Mouse (Mus musculus): ENCODE measurements around the gene 9230112D13Rik. TPM values are rescaled to one million over a fixed set of nuclear protein-coding genes. Genes with fewer than 3 reads are reported as not detected.

The 9230112D13Rik gene
- polyA plus RNA-seq, 1 experiment from 2014 or later: not detected

GRCm38 (mm10) chr14:34483469-34484341 lies 38.9 kb downstream of the 9230112D13Rik start:
- no peak overlapping the region for H3K4me3 ChIP-seq (ENCODE audit: low read depth, low read length)
- H3K9ac ChIP-seq (ENCODE audit: low read length): no peak overlapping the region
- H3K27ac ChIP-seq (ENCODE audit: low read depth, low read length): no peak overlapping the region
- ATAC-seq (replicated peaks; ENCODE audit: low FRiP score): 0 out of 2 replicates have a peak, but pooled peaks have one; percentile 30
- no peaks in the 10 kb centered on the region for H3K4me1 ChIP-seq (replicated peaks; ENCODE audit: control insufficient read depth, insufficient read depth, low read length)
- no peaks in the 10 kb centered on the region for H3K27me3 ChIP-seq (ENCODE audit: control insufficient read depth, insufficient read depth, low read length)
- WGBS: 74% methylated on average over 6 of the region's 6 CpGs
- no peak for DNase-seq (ENCODE audit: low spot score)
- H3K9me3 ChIP-seq (ENCODE audit: control insufficient read depth, low read length): no peaks in the 10 kb centered on the region
- no peak overlapping the region for H3K4me2 ChIP-seq (ENCODE audit: low read depth, low read length, severe bottlenecking)
- H3K36me3 ChIP-seq (ENCODE audit: control insufficient read depth, insufficient read depth, low read length): no peaks in the 10 kb centered on the region

DNA sequence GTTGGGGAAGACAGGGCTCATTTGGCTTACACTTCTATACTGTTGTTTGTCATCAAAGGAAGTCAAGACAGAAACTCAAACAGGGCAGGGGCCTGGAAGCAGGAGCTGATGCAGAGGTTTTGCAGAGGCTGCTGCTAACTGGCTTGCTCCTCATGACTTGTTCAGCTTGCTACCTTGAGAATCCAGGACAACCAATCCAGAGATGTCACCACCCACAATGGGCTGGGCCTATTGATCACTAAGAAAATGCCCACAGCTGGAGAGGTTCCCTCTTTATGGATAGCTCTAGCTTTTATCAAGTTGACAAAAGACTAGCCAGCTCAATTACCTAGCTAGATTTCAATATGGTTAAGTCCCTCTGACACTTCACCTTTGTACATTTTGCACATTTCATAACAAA lies 51.0 kb downstream of the 9230112D13Rik start:
- no peaks in the 10 kb centered on the region for H3K4me1 ChIP-seq (replicated peaks; ENCODE audit: control insufficient read depth, insufficient read depth, low read length)
- ATAC-seq (replicated peaks; ENCODE audit: low FRiP score): no peak
- no peak overlapping the region for H3K9ac ChIP-seq (ENCODE audit: low read length)
- H3K27ac ChIP-seq (ENCODE audit: low read depth, low read length): no peak overlapping the region
- H3K27me3 ChIP-seq (ENCODE audit: control insufficient read depth, insufficient read depth, low read length): no peaks in the 10 kb centered on the region
- H3K9me3 ChIP-seq (ENCODE audit: control insufficient read depth, low read length): no peaks in the 10 kb centered on the region
- H3K4me3 ChIP-seq (ENCODE audit: low read depth, low read length): no peak overlapping the region
- no peak for DNase-seq (ENCODE audit: low spot score)
- H3K4me2 ChIP-seq (ENCODE audit: low read depth, low read length, severe bottlenecking): no peak overlapping the region
- H3K36me3 ChIP-seq (ENCODE audit: control insufficient read depth, insufficient read depth, low read length): no peaks in the 10 kb centered on the region

DNA sequence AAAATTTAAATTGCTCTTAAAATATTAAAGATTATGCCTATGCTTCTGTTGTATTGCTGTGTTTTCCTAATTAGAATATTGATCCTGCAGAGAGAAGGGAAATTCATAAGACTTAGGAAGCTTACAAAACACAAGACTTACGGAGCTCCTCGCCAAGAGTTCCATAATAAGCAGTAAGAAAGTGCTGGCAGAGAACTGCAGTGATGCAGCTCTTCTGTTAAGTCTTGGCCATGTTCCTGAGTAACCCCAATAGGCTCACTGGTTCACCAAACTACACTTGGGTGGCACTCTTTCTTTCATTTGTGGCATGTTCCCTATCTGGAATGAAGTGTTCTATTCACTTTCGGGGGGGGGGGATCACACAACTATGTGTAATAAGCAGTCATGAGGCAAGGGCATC lies 56.3 kb downstream of the 9230112D13Rik start:
- Histone ChIP-seq H3K27ac (ENCODE audit: low read depth, low read length) (no peak overlapping the region), H3K36me3 (ENCODE audit: control insufficient read depth, insufficient read depth, low read length) (no peaks in the 10 kb centered on the region), H3K4me2 (ENCODE audit: low read depth, low read length, severe bottlenecking) (no peak overlapping the region), H3K9ac (ENCODE audit: low read length) (no peak overlapping the region), H3K4me1 (replicated peaks; ENCODE audit: control insufficient read depth, insufficient read depth, low read length) (no peaks in the 10 kb centered on the region), H3K4me3 (ENCODE audit: low read depth, low read length) (no peak overlapping the region), H3K9me3 (ENCODE audit: control insufficient read depth, low read length) (no peaks in the 10 kb centered on the region), H3K27me3 (ENCODE audit: control insufficient read depth, insufficient read depth, low read length) (no peaks in the 10 kb centered on the region)
- ATAC-seq (replicated peaks; ENCODE audit: low FRiP score) (no peak), DNase-seq (ENCODE audit: low spot score) (no peak)
- 77% methylated on average over 3 of the region's 3 CpGs for WGBS

Other genes starting within 250 kb of the 9230112D13Rik start
- gene Shld2, start 212.3 kb downstream of the 9230112D13Rik start, polyA plus RNA-seq (2014; fragmentation: Nextera tagmentation; extraction: Ambion mirVana): 9.0 and 10.3 TPM in 2 replicates
- gene Glud1, start 212.1 kb downstream of the 9230112D13Rik start, polyA plus RNA-seq (2014; fragmentation: Nextera tagmentation; extraction: Ambion mirVana): 89.4 TPM in 2 replicates
- not detected in 2 replicates for gene Fam25c, start 167.4 kb downstream of the 9230112D13Rik start, polyA plus RNA-seq (2014; fragmentation: Nextera tagmentation; extraction: Ambion mirVana)
- 3.7 and 5.4 TPM in 2 replicates for gene Sncg, start 148.0 kb downstream of the 9230112D13Rik start, polyA plus RNA-seq (2014; fragmentation: Nextera tagmentation; extraction: Ambion mirVana)
- gene Mmrn2, start 147.3 kb downstream of the 9230112D13Rik start, polyA plus RNA-seq (2014; fragmentation: Nextera tagmentation; extraction: Ambion mirVana): 7.2 and 7.6 TPM in 2 replicates
- 56.0 and 60.4 TPM in 2 replicates for gene Bmpr1a, start 19.5 kb downstream of the 9230112D13Rik start, polyA plus RNA-seq (2014; fragmentation: Nextera tagmentation; extraction: Ambion mirVana)
- gene Ldb3, start 65.9 kb upstream of the 9230112D13Rik start, polyA plus RNA-seq (2014; fragmentation: Nextera tagmentation; extraction: Ambion mirVana): not detected in 2 replicates
- 0.12 and 0.84 TPM in 2 replicates for gene Opn4, start 77.3 kb upstream of the 9230112D13Rik start, polyA plus RNA-seq (2014; fragmentation: Nextera tagmentation; extraction: Ambion mirVana)
- 33.7 and 34.5 TPM in 2 replicates for gene Wapl, start 151.1 kb upstream of the 9230112D13Rik start, polyA plus RNA-seq (2014; fragmentation: Nextera tagmentation; extraction: Ambion mirVana)